Mouse (Mus musculus) embryonic facial prominence, embryonic 15.5 days (tissue): ENCODE measurements at regions not wholly inside any gene's neighbourhood (a gene's known extent, or its start where the extent isn't known, plus 50 kb on each side); places are given as distances from the start of the nearest gene placed in this dataset.

ENCODE experiments used
- ATAC-seq: fragments of 200-750 bp; cut with Nextera tagmentation; 2 replicates; pipeline ENCODE4 v1.8.0; 2017; ENCODE audit warnings: low read depth, moderate TSS enrichment; ENCODE audit not compliant: insufficient number of reproducible peaks, low FRiP score, low TSS enrichment
- H3K27ac ChIP-seq: fragments of 300-500 bp; sonication (generic); replicated peaks from 2 replicates; pipeline ENCODE4 v1.5.1; 2015; ENCODE audit warnings: mild to moderate bottlenecking, inconsistent platforms
- H3K27me3 ChIP-seq: fragments of 300-500 bp; sonication (generic); 2 replicates; pipeline ENCODE4 v1.6.1; 2015; ENCODE audit warnings: inconsistent platforms
- H3K36me3 ChIP-seq: fragments of 300-500 bp; sonication (generic); 2 replicates; pipeline ENCODE4 v1.6.1; 2015; ENCODE audit warnings: mild to moderate bottlenecking, inconsistent platforms
- H3K4me1 ChIP-seq: fragments of 300-500 bp; sonication (generic); 2 replicates; pipeline ENCODE4 v1.6.1; 2015; ENCODE audit warnings: inconsistent platforms
- H3K4me2 ChIP-seq: fragments of 300-500 bp; sonication (generic); replicated peaks from 2 replicates; pipeline ENCODE4 v1.6.1; 2015; ENCODE audit warnings: mild to moderate bottlenecking, inconsistent platforms
- H3K4me3 ChIP-seq: fragments of 300-500 bp; sonication (generic); replicated peaks from 2 replicates; pipeline ENCODE4 v1.5.1; 2015; ENCODE audit warnings: mild to moderate bottlenecking, inconsistent platforms
- H3K9ac ChIP-seq: fragments of 300-500 bp; sonication (generic); 2 replicates; pipeline ENCODE4 v1.6.1; 2015; ENCODE audit warnings: inconsistent platforms
- H3K9me3 ChIP-seq: fragments of 300-500 bp; sonication (generic); replicated peaks from 2 replicates; pipeline ENCODE4 v1.6.1; 2016; ENCODE audit warnings: inconsistent platforms
- WGBS: fragments of 180-500 bp; shearing (Covaris S2); methylation state at CpG from one replicate; pipeline ENCODE4 v1.1.7; 2015; 5-methylcytosine and 5-hydroxymethylcytosine counted together

- Histone ChIP-seq H3K27ac (no peak overlapping the region), H3K4me3 (no peak overlapping the region), H3K36me3 (no peaks in the 10 kb centered on the region), H3K4me1 (no peaks in the 10 kb centered on the region), H3K9me3 (no peaks in the 10 kb centered on the region), H3K9ac (no peak overlapping the region), H3K4me2 (no peak overlapping the region), H3K27me3 (no peaks in the 10 kb centered on the region)
- WGBS = 69% methylated on average over 5 of the region's 5 CpGs
- ATAC-seq = no peak
These were observed 250.5 kb downstream of the Kcnc2 start for GRCm38 (mm10) chr10:112521388-112521787.

- no peaks in the 10 kb centered on the region for H3K27me3 ChIP-seq
- no peak for ATAC-seq
- H3K36me3 ChIP-seq = no peaks in the 10 kb centered on the region
- H3K9ac ChIP-seq = no peak overlapping the region
- no peaks in the 10 kb centered on the region for H3K9me3 ChIP-seq
- H3K4me2 ChIP-seq = no peak overlapping the region
- no peak overlapping the region for H3K4me3 ChIP-seq
- 87% methylated on average over 4 of the region's 4 CpGs for WGBS
- no peaks in the 10 kb centered on the region for H3K4me1 ChIP-seq
- no peak overlapping the region for H3K27ac ChIP-seq
These were observed 272.1 kb downstream of the Kcnc2 start for GRCm38 (mm10) chr10:112543051-112543450.

GRCm38 (mm10) chr10:112571772-112572551, 301.0 kb downstream of the Kcnc2 start:
- no peak overlapping the region for H3K4me2 ChIP-seq
- no peaks in the 10 kb centered on the region for H3K9me3 ChIP-seq
- H3K36me3 ChIP-seq = no peaks in the 10 kb centered on the region
- H3K9ac ChIP-seq = no peak overlapping the region
- H3K4me3 ChIP-seq = no peak overlapping the region
- H3K27ac ChIP-seq = no peak overlapping the region
- WGBS = 78% methylated on average over 9 of the region's 9 CpGs
- ATAC-seq = no peak
- no peaks in the 10 kb centered on the region for H3K4me1 ChIP-seq
- H3K27me3 ChIP-seq = no peaks in the 10 kb centered on the region

- Histone ChIP-seq H3K9me3 (no peaks in the 10 kb centered on the region), H3K36me3 (no peaks in the 10 kb centered on the region), H3K4me3 (no peak overlapping the region), H3K27me3 (no peaks in the 10 kb centered on the region), H3K27ac (no peak overlapping the region), H3K4me1 (no peaks in the 10 kb centered on the region), H3K4me2 (no peak overlapping the region), H3K9ac (no peak overlapping the region)
- no peak for ATAC-seq
These were observed 301.6 kb downstream of the Kcnc2 start for GRCm38 (mm10) chr10:112572556-112572955.

- WGBS = 75% methylated on average over 9 of the region's 9 CpGs
These were observed 314.0 kb downstream of the Kcnc2 start for GRCm38 (mm10) chr10:112584939-112585338.

GRCm38 (mm10) chr10:112594327-112594726, 323.4 kb downstream of the Kcnc2 start:
- Histone ChIP-seq H3K27me3 (no peaks in the 10 kb centered on the region), H3K9ac (no peak overlapping the region), H3K27ac (no peak overlapping the region), H3K36me3 (no peaks in the 10 kb centered on the region), H3K9me3 (no peaks in the 10 kb centered on the region), H3K4me2 (no peak overlapping the region), H3K4me3 (no peak overlapping the region), H3K4me1 (no peaks in the 10 kb centered on the region)
- 89% methylated on average over 2 of the region's 2 CpGs for WGBS
- no peak for ATAC-seq

More at GRCm38 (mm10) chr10:112584939-112585338, 314.0 kb downstream of the Kcnc2 start:
- Histone ChIP-seq H3K9me3 (no peaks in the 10 kb centered on the region), H3K36me3 (no peaks in the 10 kb centered on the region), H3K4me2 (no peak overlapping the region), H3K4me1 (no peaks in the 10 kb centered on the region), H3K27me3 (no peaks in the 10 kb centered on the region), H3K4me3 (no peak overlapping the region), H3K27ac (no peak overlapping the region), H3K9ac (no peak overlapping the region)
- no peak for ATAC-seq

GRCm38 (mm10) chr10:112605592-112605991, 323.2 kb downstream of the Atxn7l3b start:
- no peak for ATAC-seq
- Histone ChIP-seq H3K27ac (no peak overlapping the region), H3K9ac (no peak overlapping the region), H3K4me3 (no peak overlapping the region), H3K36me3 (no peaks in the 10 kb centered on the region), H3K4me1 (no peaks in the 10 kb centered on the region), H3K4me2 (no peak overlapping the region), H3K9me3 (no peaks in the 10 kb centered on the region), H3K27me3 (no peaks in the 10 kb centered on the region)
- 79% methylated on average over 2 of the region's 2 CpGs for WGBS

GRCm38 (mm10) chr10:112607642-112608041, 321.2 kb downstream of the Atxn7l3b start:
- 69% methylated on average over 4 of the region's 4 CpGs for WGBS
- H3K9me3 ChIP-seq = no peaks in the 10 kb centered on the region

GRCm38 (mm10) chr10:112611711-112612110, 317.1 kb downstream of the Atxn7l3b start:
- Histone ChIP-seq H3K4me3 (no peak overlapping the region), H3K9me3 (no peaks in the 10 kb centered on the region), H3K27ac (no peak overlapping the region), H3K9ac (no peak overlapping the region), H3K36me3 (no peaks in the 10 kb centered on the region), H3K4me2 (no peak overlapping the region), H3K4me1 (no peaks in the 10 kb centered on the region), H3K27me3 (no peaks in the 10 kb centered on the region)
- no peak for ATAC-seq
- 51% methylated on average over 3 of the region's 3 CpGs for WGBS

More at GRCm38 (mm10) chr10:112607642-112608041, 321.2 kb downstream of the Atxn7l3b start:
- Histone ChIP-seq H3K9ac (no peak overlapping the region), H3K36me3 (no peaks in the 10 kb centered on the region), H3K27me3 (no peaks in the 10 kb centered on the region), H3K4me2 (no peak overlapping the region), H3K4me3 (no peak overlapping the region), H3K4me1 (no peaks in the 10 kb centered on the region), H3K27ac (no peak overlapping the region)
- no peak for ATAC-seq

- Histone ChIP-seq H3K27ac (no peak overlapping the region), H3K27me3 (no peaks in the 10 kb centered on the region), H3K36me3 (no peaks in the 10 kb centered on the region), H3K9me3 (no peaks in the 10 kb centered on the region), H3K9ac (no peak overlapping the region), H3K4me3 (no peak overlapping the region), H3K4me2 (no peak overlapping the region), H3K4me1 (no peaks in the 10 kb centered on the region)
- ATAC-seq = no peak
- WGBS = 81% methylated on average over 2 of the region's 2 CpGs
These were observed 315.1 kb downstream of the Atxn7l3b start for GRCm38 (mm10) chr10:112613751-112614150.

- no peaks in the 10 kb centered on the region for H3K27me3 ChIP-seq
- no peak overlapping the region for H3K4me3 ChIP-seq
- no peaks in the 10 kb centered on the region for H3K4me1 ChIP-seq
- no peak overlapping the region for H3K27ac ChIP-seq
- no peak for ATAC-seq
- 63% methylated on average over 3 of the region's 3 CpGs for WGBS
- H3K9ac ChIP-seq = no peak overlapping the region
- H3K36me3 ChIP-seq = no peaks in the 10 kb centered on the region
- no peaks in the 10 kb centered on the region for H3K9me3 ChIP-seq
- no peak overlapping the region for H3K4me2 ChIP-seq
These were observed 314.6 kb downstream of the Atxn7l3b start for GRCm38 (mm10) chr10:112614226-112614625.

- H3K4me1 ChIP-seq = no peaks in the 10 kb centered on the region
- 64% methylated on average over 3 of the region's 3 CpGs for WGBS
- H3K9ac ChIP-seq = no peak overlapping the region
- H3K27me3 ChIP-seq = no peaks in the 10 kb centered on the region
- no peak for ATAC-seq
- no peak overlapping the region for H3K27ac ChIP-seq
- no peak overlapping the region for H3K4me2 ChIP-seq
- no peaks in the 10 kb centered on the region for H3K36me3 ChIP-seq
- no peak overlapping the region for H3K4me3 ChIP-seq
- no peaks in the 10 kb centered on the region for H3K9me3 ChIP-seq
These were observed 309.1 kb downstream of the Atxn7l3b start for GRCm38 (mm10) chr10:112619740-112620139.
